Mouse (Mus musculus): ENCODE data around the gene Dab2ip. TPM values are rescaled to one million over a fixed set of nuclear protein-coding genes. Genes with fewer than 3 reads are reported as not detected.

Gene Dab2ip
- polyA plus RNA-seq, 1 experiment from 2014 or later: 66.6 TPM

DNA sequence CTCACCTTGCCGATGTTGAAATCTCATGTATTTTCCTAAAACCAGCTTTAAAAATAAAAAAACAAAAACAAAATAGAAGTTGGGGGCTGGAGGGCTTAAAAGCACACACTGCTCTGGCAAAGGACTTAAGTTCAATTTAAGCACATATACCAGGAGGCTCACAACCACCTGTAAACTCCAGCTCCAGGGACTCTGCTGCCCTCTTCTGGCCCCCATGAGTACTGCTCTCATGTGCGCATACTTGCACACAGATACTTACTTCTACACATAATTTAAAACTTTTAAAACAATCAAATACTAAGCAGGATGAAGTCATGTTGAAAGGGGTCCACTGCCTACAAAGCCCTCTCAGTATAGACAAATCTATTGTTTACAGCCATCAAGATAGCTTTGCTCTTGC lies 176.9 kb downstream of the Dab2ip start:
- H3K4me3 ChIP-seq: no peak overlapping the region
- H3K9ac ChIP-seq (replicated peaks): no peak overlapping the region
- no peaks in the 10 kb centered on the region for H3K9me3 ChIP-seq
- no peak overlapping the region for H3K4me2 ChIP-seq (replicated peaks)
- no peaks in the 10 kb centered on the region for H3K27me3 ChIP-seq
- peaks cover 13% of the 10 kb centered on the region for H3K4me1 ChIP-seq
- no peak overlapping the region for H3K27ac ChIP-seq (replicated peaks)
- no peaks in the 10 kb centered on the region for H3K36me3 ChIP-seq
- ATAC-seq (replicated peaks): no peak
- WGBS: 99% methylated on average over 2 of the region's 2 CpGs

DNA sequence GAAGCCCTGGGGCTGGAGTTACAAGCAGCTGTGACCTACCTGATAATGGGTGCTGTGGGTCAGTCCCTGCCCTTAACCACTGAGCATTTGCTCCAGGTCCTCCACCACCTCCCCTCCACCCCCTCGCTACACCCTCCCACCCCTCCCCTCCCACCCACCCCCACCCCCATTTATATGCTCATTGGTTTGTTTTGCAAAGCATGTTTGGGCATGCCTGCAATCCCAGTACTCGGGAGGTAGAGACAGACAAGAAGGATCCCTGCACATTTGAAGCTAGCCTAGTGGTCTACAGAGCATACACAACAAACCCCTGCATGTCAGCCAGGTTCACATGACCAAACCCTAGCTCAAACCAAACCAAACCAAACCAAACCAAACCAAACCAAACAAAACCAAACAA lies 178.0 kb downstream of the Dab2ip start:
- Histone ChIP-seq H3K9me3 (no peaks in the 10 kb centered on the region), H3K4me1 (peaks cover 11% of the 10 kb centered on the region), H3K27me3 (no peaks in the 10 kb centered on the region), H3K27ac (replicated peaks) (no peak overlapping the region), H3K4me2 (replicated peaks) (no peak overlapping the region), H3K4me3 (no peak overlapping the region), H3K9ac (replicated peaks) (no peak overlapping the region), H3K36me3 (no peaks in the 10 kb centered on the region)
- WGBS: 85% methylated on average over 2 of the region's 2 CpGs
- ATAC-seq (replicated peaks): no peak

DNA sequence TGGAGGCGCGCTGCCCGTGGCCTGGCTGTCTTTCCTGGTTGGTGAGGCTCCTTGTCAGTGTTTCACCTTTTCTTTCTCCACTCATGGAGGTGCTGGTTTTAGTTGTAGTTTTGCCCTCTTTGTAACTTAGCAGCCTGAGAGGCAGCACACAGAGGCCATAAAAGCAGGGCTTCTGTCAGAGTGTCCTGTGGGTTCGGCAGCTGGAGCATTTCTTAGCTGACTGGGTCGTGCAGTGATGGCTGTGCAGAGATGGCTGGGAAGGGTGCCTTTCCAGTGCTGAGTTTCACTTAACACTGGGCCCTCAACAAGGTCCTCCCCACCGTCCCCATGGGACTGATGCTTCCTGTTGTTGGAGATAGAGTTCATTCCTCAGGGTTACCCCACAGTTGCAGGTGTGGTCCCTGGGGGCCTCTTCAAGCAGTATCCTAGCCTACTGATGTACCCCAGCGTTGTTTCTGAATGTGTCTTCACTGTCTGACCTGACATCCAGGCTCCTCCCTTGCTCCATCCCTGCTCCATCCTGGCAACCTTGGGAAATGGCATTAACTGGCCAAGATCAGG lies 179.5 kb downstream of the Dab2ip start:
- H3K27ac ChIP-seq (replicated peaks): no peak overlapping the region
- no peak overlapping the region for H3K9ac ChIP-seq (replicated peaks)
- 89% methylated on average over 7 of the region's 7 CpGs for WGBS
- no peak for ATAC-seq (replicated peaks)
- peaks cover 12% of the 10 kb centered on the region for H3K4me1 ChIP-seq
- no peaks in the 10 kb centered on the region for H3K9me3 ChIP-seq
- H3K4me2 ChIP-seq (replicated peaks): no peak overlapping the region
- no peaks in the 10 kb centered on the region for H3K27me3 ChIP-seq
- no peaks in the 10 kb centered on the region for H3K36me3 ChIP-seq
- no peak overlapping the region for H3K4me3 ChIP-seq

DNA sequence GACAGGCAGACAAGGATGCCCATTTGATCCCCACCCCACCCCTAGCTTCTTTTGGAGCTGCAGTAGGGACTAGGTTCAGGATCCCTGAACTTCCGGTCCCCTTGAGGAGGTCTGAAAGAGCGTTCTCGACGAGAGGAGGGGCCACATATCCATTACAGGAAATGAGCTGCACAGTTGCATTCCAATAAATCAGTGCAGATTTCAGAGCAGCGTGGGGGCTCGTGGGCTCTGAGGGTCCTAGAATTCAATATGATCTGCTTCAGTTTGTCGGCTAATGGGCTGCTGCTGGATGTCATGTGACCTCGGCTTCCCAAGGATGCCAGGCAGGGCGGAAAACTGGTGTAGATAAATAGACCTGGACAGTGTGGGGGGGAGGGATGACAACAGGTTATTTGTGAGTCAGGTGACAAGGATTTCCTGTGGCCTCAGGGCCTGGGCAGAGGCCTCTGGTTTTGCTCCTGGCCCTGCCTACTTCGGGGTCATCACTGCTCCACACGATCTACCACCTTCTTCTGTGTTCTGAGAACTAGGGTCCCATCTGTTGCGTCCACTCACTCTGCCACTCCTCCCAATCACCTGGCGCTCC lies 181.7 kb downstream of the Dab2ip start:
- Histone ChIP-seq H3K36me3 (no peaks in the 10 kb centered on the region), H3K4me2 (replicated peaks) (no peak overlapping the region), H3K9me3 (no peaks in the 10 kb centered on the region), H3K27ac (replicated peaks) (no peak overlapping the region), H3K4me1 (peaks cover 16% of the 10 kb centered on the region), H3K27me3 (no peaks in the 10 kb centered on the region), H3K4me3 (no peak overlapping the region), H3K9ac (replicated peaks) (no peak overlapping the region)
- ATAC-seq (replicated peaks): no peak
- 76% methylated on average over 13 of the region's 13 CpGs for WGBS

DNA sequence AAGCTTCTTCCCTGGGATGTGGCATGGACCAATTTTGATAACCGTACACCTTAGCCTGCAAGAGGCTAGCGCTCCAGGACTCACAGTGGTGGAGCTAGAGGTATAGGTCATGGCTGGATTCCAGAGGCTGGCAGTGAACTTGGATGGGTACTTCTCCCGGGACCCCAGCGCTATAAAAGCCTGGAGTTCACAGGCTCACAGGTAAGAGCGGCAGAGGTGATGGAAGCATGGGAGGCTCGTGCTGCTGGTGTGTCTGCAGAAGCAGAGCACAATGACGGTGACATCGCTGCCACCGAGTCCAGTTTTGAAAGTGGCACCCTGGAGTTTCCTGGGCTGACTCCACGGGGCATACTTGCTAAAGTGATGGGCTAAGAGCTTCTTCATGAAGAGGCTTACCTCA lies 187.8 kb downstream of the Dab2ip start:
- H3K4me2 ChIP-seq (replicated peaks): no peak overlapping the region
- WGBS: 85% methylated on average over 10 of the region's 10 CpGs
- no peak for ATAC-seq (replicated peaks)
- no peaks in the 10 kb centered on the region for H3K9me3 ChIP-seq
- no peak overlapping the region for H3K9ac ChIP-seq (replicated peaks)
- no peaks in the 10 kb centered on the region for H3K27me3 ChIP-seq
- H3K27ac ChIP-seq (replicated peaks): peak overlapping the region; percentile 90; the same call in 1 of the 2 replicates
- H3K4me1 ChIP-seq: peaks cover 58% of the 10 kb centered on the region
- H3K36me3 ChIP-seq: no peaks in the 10 kb centered on the region
- H3K4me3 ChIP-seq: no peak overlapping the region

DNA sequence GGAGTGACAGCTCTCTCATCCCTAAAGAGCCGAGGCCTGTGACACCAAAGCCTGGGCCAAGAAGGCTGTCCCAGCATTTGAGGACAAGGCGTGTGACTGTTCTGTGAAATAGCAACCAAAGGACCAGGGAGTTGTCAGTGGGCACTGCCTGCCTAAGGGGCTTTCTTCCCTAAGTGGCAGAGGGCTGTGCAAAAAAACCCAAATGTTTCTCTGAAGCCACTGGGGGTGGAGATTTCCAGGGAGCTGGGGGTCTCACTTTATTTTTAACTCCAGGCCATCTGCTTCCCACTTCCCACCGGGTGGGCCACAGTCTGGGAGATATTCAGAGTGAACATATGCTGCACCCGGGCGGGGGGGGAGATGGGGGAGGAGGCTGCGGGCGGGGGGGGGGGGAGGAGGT lies 188.6 kb downstream of the Dab2ip start:
- Histone ChIP-seq H3K27ac (replicated peaks) (peak overlapping the region; percentile 90), H3K36me3 (no peaks in the 10 kb centered on the region), H3K4me1 (peaks cover 56% of the 10 kb centered on the region), H3K9ac (replicated peaks) (no peak overlapping the region), H3K4me3 (no peak overlapping the region), H3K9me3 (no peaks in the 10 kb centered on the region), H3K4me2 (replicated peaks) (no peak overlapping the region), H3K27me3 (no peaks in the 10 kb centered on the region)
- ATAC-seq (replicated peaks): peak; percentile 51
- 35% methylated on average over 3 of the region's 7 CpGs for WGBS

DNA sequence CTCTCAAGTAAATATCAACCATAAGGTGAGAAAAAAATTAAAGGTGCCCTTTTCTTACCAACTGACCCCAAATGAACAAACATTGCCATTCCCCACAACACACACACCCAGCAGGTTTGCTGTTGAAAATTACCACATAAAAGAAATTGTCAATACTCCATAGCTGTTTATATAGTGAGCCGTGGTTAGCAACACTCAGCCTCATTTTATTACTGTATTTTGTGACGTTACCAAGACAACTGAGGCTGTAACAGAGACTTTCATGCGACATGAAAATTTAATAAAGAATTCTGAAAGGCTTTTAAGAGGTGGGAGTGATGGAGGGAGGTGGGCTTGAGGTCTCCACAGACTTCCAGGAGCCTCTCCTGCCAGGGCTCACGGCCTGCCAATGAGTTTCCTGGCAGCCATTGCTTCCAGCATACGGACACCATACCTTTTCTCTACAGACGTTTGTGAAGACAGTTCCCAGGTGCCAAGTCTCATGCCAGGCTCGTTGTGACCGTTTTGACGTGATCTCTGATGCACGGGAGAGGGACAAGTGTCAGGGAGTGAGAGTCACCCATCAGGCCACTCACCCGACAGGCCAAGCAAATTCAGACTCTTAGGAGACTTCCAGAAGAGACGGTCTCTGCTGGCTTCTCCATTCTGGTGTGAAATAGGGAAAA lies 189.4 kb downstream of the Dab2ip start:
- Histone ChIP-seq H3K4me2 (replicated peaks) (no peak overlapping the region), H3K27ac (replicated peaks) (peak overlapping the region; percentile 90), H3K9ac (replicated peaks) (no peak overlapping the region), H3K27me3 (no peaks in the 10 kb centered on the region), H3K4me3 (no peak overlapping the region), H3K4me1 (peaks cover 52% of the 10 kb centered on the region), H3K36me3 (no peaks in the 10 kb centered on the region), H3K9me3 (no peaks in the 10 kb centered on the region)
- peak; percentile 36 for ATAC-seq (replicated peaks)
- whole genome bisulfite sequencing: 46% methylated on average over 12 of the region's 12 CpGs

DNA sequence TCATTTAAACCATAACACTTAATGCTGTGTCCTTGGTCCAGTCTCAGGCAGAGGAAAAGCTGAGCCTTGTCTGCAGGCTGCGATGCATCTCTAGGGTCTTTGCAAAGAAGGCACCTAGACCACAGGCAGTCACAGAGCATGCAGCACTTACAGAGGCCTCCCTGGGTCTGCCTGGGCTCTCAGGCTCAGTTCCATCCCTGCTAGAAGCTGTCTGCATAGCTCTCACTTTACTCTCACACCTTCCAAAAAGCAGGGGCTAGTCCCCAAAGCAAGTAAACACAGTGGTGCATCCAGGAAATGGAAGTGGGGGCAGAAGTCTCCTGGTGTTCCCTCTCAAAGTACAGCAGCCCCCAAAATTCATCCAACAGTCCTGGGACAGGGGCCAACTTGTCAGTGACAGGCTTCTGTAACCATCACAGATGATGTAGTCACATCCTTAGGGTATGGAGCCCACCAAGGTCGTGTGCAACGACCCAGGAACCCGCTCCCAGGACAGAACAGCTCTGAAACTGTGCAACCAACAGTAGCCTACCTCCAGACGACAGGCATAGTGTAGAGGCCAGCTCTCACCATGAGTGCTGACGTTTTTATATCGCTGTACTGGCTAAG lies 192.6 kb downstream of the Dab2ip start:
- H3K9me3 ChIP-seq: no peaks in the 10 kb centered on the region
- H3K27ac ChIP-seq (replicated peaks): no peak overlapping the region
- H3K9ac ChIP-seq (replicated peaks): no peak overlapping the region
- no peak for ATAC-seq (replicated peaks)
- H3K4me1 ChIP-seq: peaks cover 42% of the 10 kb centered on the region
- no peaks in the 10 kb centered on the region for H3K27me3 ChIP-seq
- H3K4me2 ChIP-seq (replicated peaks): no peak overlapping the region
- no peak overlapping the region for H3K4me3 ChIP-seq
- 74% methylated on average over 7 of the region's 7 CpGs for WGBS
- H3K36me3 ChIP-seq: no peaks in the 10 kb centered on the region

DNA sequence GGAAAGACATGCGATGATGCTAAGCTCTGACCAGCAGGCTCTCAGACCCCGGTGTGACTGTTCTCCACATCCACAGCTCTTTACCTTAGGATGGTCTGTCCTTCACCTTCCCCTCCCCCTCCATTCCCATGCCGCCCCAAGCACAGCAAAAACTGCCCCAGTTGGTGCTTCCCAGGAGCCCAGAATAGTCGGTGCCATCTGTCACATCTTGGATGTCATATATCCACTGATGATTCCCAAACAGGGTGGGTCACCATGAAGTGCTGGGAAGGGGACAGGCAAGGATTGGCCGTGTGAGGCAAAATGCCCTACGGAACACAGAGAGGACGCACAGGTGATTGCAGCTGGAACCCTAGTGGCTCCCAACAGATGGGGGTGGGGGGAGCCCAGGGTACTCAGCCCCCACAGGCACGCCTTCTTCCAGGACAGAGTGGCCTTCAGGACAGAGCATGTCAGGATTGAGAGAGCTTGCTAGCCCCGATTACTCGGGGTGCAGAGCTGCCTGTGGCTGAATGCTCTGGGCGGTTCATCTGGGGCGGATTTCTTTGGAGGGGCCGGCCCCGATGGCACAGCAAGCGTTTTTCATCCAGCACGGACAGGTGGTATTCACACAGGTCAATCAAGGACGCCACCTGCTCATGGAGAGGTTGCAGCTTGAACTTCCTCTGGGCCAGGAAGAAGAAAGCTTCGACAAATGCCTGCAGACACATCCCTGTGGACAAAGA lies 193.9 kb downstream of the Dab2ip start:
- whole genome bisulfite sequencing: 84% methylated on average over 18 of the region's 18 CpGs
- no peak overlapping the region for H3K4me3 ChIP-seq
- no peaks in the 10 kb centered on the region for H3K36me3 ChIP-seq
- H3K4me1 ChIP-seq: peaks cover 32% of the 10 kb centered on the region
- H3K9ac ChIP-seq (replicated peaks): no peak overlapping the region
- no peaks in the 10 kb centered on the region for H3K9me3 ChIP-seq
- H3K4me2 ChIP-seq (replicated peaks): no peak overlapping the region
- ATAC-seq (replicated peaks): no peak
- no peak overlapping the region for H3K27ac ChIP-seq (replicated peaks)
- no peaks in the 10 kb centered on the region for H3K27me3 ChIP-seq

DNA sequence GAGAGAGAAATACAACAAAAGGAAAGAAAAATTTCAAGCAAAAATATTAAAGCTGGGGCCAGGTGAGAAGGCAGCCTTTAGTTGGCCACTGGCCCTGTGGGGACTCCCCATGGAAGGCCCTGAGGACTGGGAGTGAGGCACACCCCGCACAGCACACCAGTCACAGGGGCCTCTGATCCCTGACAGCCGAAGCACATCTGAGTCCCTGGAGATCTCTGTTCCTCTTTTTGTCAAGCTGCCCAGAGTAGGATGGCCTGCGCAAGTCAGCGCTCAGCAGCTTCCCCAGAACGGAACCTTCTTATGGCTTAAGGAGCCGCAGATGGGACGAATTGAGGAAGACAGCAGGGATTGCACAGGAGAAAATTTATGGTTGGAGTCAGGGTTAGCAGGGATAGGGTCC lies 198.4 kb downstream of the Dab2ip start:
- no peak overlapping the region for H3K4me3 ChIP-seq
- H3K27ac ChIP-seq (replicated peaks): no peak overlapping the region
- H3K4me2 ChIP-seq (replicated peaks): no peak overlapping the region
- peaks cover 25% of the 10 kb centered on the region for H3K4me1 ChIP-seq
- H3K9ac ChIP-seq (replicated peaks): no peak overlapping the region
- H3K9me3 ChIP-seq: no peaks in the 10 kb centered on the region
- H3K27me3 ChIP-seq: no peaks in the 10 kb centered on the region
- 80% methylated on average over 7 of the region's 7 CpGs for WGBS
- no peaks in the 10 kb centered on the region for H3K36me3 ChIP-seq
- ATAC-seq (replicated peaks): no peak

DNA sequence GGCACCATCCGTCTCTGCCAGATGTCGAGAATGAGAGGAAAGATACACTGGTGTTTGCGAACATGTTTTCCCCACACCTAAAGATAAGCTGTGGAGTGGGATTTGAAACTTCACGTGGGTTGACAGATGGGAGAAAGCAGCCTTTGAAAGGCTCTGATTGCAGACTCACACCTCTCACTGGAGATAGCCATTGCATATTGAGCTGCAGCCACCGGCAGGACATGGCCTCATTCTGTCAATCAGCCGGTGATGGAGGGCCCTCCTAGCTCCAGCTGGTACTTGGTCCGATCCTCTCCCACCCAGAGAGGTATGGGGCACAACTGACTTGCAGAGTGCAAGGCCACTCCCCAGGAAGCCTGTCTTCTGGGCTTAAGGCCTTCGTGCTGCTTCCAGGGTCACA lies 202.3 kb downstream of the Dab2ip start:
- Histone ChIP-seq H3K27ac (replicated peaks) (peak overlapping the region; percentile 82), H3K36me3 (no peaks in the 10 kb centered on the region), H3K27me3 (no peaks in the 10 kb centered on the region), H3K9ac (replicated peaks) (no peak overlapping the region), H3K9me3 (no peaks in the 10 kb centered on the region), H3K4me2 (replicated peaks) (no peak overlapping the region), H3K4me1 (peaks cover 21% of the 10 kb centered on the region), H3K4me3 (no peak overlapping the region)
- ATAC-seq (replicated peaks): peak; percentile 33
- WGBS: 51% methylated on average over 8 of the region's 8 CpGs

DNA sequence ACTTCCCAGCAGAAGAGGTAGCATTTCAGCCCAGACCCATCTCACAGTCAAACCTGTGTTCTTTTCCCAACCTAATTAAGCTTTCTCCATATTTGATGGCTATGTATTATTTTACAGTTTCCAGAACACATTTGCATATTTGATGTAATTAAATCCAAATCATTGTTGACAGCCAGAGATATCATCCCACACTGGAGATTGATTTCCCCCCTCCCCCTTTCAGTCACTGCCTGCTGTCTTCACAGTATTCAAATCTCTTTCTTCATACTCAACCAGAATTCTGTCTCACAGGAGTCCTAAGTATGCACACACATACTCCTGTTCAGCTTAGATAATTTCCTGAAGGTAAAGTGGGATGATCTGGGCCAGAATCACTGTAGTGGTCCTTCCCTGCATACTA lies 202.8 kb downstream of the Dab2ip start:
- Histone ChIP-seq H3K4me1 (peaks cover 21% of the 10 kb centered on the region), H3K27me3 (no peaks in the 10 kb centered on the region), H3K9me3 (no peaks in the 10 kb centered on the region), H3K9ac (replicated peaks) (no peak overlapping the region), H3K4me3 (no peak overlapping the region), H3K4me2 (replicated peaks) (no peak overlapping the region), H3K27ac (replicated peaks) (peak overlapping the region; percentile 82), H3K36me3 (no peaks in the 10 kb centered on the region)
- ATAC-seq (replicated peaks): peak; percentile 55

Data from forebrain, embryonic 15.5 days (tissue).